Mouse (Mus musculus): ENCODE results near the gene Sdk1. TPM values are rescaled to one million over a fixed set of nuclear protein-coding genes. Genes with fewer than 3 reads are reported as not detected.

Gene Sdk1
- total RNA-seq, 2 experiments from 2014 or later: 3.0 to 3.3 TPM

DNA sequence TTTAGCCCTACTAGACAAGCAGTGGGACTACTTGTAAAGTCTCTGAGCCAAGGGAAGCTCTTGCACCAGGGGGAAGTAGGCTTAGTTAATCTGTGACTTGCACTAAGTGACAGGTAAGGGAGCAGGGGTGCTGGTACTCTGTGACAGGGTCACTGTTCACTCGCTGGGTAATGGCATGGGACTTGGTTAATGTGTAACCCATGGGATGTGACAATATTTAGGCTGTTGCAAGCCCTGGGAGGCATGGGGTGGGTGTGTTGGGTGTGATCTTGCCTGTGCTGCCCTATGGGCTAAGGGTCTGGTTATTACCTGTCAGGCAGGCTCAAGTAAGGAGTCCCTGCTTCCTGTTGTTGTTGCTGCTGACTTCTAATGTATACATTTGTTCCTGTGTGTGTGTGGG lies 616.5 kb downstream of the Sdk1 start:
- intact Hi-C loops (cut with DNase I): no loop called here
- DNase-seq: no peak

DNA sequence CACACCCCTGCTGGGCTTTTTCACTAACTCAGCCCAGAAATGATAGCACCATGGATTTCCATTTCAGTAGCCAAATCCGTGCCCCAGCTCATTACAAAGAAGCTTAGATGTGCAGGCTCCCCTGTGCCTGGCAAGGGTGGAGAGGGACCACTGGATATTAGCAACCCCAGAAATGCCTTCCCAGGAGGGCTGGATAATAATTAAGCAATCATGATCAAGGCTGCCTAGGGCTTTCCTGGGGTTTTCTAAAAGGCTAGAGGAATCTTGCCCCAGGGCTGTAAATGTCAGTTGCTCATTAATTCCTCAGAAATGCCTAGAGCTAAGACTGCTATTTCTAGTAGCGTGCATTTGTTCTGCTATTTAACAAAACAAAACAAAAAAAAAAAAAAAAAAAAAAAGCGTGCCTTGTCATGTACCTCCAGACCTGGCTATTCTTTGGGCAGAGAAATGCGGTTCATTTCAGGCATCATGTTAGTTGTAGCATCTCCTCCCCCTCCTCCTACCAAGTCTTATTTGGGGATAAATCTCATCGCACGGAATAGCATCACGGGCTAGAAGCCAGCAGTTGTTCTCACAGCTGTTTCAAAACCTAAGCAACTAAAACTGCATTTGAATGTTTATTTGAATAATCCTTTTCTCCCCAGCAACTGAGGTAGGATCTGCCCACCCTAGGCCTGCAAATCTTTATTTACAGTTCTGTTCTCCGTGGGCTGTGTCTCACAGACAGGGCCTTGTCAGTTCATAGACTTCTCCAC lies 617.3 kb downstream of the Sdk1 start:
- no peak for DNase-seq
- intact Hi-C loops (cut with DNase I): no loop called here

DNA sequence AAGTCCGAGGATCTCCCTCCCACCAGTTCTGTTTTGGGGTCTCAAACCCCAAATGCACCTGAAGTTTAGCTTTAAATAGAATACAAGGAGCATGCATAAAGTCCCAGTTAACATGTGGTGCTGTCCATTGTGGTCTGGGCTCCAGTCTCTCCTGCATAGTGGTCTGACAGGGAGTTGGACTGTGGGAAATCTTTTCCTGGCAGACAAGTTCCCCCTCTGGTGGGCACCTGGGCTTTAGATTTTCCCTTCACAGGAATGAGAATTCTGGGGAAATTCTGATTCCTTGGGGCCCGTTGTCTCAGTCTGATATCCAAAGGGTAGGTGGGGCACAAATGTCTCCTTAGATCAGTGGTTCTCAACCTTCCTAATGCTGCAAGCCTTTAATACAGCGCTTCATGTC lies 624.8 kb downstream of the Sdk1 start:
- DNase-seq: no peak
- intact Hi-C loops (cut with DNase I): no loop called here

DNA sequence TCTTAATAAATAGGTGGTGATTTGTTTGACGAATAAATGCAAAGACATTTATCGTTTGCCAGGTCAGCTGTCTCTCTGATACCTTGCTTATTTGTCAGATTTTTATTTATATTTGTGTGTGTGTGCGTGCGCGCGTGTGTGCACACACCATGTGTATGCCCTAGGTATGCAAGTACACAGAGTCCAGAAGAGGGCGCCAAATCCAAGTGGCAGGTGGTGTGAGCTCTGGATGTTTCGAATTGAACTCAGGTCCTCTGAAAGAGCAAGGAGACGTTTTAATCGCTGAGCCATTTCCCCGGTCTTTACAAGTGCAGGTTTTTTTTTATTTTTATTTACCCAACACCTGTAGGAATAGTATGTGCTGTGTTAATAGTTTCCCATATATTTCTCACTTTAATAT lies 632.5 kb downstream of the Sdk1 start:
- DNase-seq: no peak
- intact Hi-C loops (cut with DNase I): no loop called here

DNA sequence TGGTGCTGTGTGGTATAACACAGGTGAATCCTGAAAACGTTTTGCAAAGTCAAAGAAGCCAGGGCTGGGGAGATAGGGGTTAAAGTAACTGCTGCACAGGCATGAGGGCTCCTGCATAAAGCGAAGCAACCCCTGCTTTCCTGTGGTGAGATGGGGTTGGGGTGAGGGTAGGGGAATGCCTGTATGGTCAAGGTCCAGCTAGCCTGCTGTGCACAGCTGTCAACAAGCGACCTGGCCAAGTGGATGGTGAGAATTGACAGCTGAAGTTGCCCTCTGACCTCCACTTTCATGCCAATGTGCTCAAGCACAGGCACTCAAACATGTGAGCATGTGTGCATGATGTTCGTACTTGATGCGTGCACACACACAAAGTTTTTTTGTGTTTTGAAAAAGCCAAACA lies 639.4 kb downstream of the Sdk1 start:
- DNase-seq: no peak
- intact Hi-C loops (cut with DNase I): no loop called here

DNA sequence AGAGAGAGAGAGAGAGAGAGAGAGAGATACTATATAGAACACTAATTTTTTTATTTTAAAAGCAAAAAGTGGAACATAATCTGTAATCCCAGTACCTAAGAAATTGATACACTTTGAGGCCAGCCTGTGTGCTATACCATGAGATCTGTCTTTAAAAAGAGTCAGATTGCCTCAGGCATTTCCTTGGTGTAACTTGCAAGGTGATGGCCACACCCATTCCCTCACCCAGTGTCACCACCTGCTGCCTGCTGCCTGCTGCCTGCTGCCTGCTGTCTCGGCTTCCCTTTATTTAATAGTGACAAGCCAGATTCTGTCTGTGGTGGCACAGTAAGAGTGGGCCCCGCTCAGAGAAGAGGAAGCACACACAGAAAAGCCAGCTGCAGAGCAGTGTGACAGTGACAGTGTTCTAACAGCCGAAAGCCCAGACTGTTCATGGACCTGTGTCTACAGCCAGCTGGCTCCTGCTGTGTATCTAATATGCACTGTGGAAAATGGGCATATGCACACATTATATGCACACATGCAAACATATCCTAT lies 642.9 kb downstream of the Sdk1 start:
- no peak for DNase-seq
- intact Hi-C loops (cut with DNase I): no loop called here

DNA sequence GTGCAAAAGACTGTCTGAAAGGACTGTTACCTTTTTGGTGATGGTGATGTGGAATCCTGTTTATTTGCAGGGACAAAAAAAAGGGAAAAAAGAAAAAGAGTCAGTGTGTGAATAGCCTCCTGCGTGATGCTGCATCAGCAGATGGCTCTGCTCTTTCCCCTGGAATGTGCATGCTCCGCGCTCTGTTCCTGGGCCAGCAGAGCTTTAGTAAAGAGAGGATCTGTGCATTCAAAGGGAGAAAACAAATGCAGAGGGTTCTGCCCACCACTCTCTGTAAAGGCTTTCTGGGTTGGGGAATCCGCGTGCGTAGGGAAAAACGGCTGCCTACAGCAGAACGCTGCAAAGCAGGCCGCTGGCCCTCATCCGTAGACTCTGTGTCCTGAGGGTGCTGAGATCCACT lies 644.7 kb downstream of the Sdk1 start:
- no peak for DNase-seq
- intact Hi-C loops (cut with DNase I): no loop called here

DNA sequence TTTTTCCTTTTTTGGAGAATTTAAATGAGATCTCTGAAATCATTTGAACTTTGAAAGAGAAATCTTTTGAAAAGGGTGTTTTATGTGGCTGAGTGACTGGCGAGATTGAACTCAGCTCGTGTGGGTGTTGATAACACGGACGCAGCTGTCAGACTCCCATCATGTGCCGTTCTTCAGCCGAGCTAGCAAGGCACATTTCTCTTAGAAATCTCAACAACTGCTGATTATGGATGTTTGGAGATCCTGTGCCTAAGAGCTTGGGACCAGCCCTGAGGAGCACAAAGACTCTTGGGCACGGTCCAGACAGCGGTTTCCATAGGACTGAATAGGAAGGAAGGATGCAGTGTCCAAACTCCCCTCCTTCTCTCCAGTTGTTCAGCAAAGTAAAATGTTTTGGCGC lies 648.5 kb downstream of the Sdk1 start:
- DNase-seq: no peak
- intact Hi-C loops (cut with DNase I): no loop called here

DNA sequence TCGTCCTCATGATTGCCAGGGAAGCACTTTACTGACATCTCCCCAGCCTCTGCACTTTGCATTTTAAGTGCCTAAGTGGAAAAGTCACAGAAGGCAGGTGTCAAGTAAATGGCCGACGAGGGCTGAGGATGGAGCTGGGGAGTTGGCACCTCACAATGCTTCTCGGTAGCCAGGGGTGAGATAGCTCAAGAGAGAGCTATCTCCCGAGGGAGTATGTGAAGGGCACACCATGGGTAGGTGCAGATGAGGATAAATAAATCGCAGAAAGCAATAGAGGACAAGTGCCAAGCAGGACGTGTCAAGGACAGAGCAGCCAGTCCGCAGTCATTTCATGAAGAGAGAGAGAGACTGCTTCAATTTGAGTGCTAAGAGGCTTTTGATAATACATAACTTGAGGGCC lies 655.1 kb downstream of the Sdk1 start:
- DNase-seq: no peak
- intact Hi-C loops (cut with DNase I): no loop called here

DNA sequence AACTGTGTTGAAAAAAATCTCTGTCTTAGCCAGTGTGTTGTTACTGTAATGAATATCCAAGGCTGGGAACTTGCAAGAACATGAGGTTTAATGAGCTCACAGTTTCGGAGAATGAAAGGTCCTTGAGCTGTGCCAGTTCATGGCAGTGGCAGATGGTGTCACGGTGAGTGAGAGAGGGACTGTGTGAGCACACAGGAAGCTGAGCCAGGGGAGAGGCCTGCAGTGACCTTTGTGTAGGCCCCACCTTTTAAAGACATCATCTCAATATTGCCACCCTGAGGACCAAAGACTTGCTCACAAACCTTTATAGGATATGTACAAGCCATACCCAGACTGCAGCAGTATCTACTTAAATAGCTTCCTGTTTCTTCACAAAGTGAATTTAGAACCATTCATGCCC lies 656.2 kb downstream of the Sdk1 start:
- intact Hi-C loops (cut with DNase I): no loop called here
- no peak for DNase-seq

DNA sequence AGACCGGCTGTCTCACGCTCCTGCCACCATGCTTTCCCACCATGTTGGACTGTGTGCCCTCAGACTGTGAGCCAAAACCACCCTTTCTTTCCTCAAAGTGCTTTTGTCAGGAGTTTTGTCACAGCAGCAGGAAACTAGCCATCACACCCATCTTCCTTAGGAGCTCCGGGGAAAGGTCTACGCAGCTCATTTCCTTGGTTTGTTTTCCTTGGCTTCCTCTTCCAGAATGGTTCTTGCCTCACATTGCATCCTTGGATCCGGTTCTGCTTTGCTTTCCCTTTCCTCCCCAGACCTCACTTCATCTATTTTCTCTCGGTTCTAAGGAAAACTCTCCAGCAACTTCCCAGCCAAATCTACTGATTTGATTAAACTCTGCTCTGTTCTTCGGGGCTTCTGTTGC lies 658.5 kb downstream of the Sdk1 start:
- no peak for DNase-seq
- intact Hi-C loops (cut with DNase I): no loop called here

DNA sequence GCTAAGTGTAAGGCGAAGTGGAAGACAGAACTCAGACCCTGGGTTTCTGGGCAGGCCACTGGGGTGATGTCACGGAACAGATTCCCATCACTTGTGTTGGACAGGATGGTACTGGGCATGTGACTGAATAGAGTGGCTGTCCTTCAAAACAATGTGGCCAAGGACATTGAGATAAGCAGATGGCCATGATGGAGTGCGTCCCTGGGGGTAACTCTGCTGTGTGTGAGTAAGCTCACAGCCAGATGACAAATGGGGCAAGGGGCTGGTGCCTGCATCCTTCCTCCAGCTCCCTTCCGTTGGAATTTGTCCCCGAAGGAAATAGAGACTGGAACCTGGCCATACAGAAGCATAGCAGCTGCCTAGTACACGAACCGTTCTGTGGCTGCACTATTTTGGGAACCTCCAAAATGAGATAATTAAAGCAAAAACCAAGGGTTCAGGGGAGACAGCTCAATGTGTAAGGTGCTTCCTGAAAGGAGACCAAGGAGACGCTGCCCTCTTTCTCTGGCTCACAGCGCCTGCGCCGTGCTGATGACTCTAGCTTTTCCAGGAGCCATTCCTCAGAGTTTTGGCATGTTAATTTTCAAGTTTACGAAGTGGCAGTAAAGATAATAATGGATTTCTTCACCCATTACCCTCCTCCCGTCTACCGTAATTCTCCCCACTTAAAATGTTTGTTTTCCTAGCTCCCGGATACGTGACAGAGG lies 661.4 kb downstream of the Sdk1 start:
- DNase-seq: peak; percentile 9 to 30

DNA sequence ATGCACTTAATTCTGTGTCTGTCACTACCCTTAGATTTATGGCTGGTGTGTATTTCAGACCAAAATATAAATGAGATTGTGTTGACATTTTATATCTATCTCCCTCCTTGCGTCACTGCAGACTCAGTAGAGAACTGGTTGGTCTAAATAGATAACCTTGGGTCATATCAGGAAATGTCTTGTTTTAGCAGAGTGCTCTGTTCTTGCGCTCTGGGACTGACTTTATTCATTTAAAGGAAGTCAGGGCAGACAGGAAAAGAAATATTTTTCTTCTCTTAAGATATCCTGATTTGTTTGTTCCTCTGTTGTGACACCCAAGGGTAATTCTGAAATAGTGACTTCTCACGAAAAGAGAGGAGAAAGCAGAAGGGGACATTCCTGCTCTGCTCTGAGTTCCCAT lies 669.2 kb downstream of the Sdk1 start:
- intact Hi-C loops (cut with DNase I): no loop called here
- DNase-seq: no peak

More for the DNA sequence above, 661.4 kb downstream of the Sdk1 start:
- intact Hi-C loops (cut with DNase I): no loop called here

DNA sequence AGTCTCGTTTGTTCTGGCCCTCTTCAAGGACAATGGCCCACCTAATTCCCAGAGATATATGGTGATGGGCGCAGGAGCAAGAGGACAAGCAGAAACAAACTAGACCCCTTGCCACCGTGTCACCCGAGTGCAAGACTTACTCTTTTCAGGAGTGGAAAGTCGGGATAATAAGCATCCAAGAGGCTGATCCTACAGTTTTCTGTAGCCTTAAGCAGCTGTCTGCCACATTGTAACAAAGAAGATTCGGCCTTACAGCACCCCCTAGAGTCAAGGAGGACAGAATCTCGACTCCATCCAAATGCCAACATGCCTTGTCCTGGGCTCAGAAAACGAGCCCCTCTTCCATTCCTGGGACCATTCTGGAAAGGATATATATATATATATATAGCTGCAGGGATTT lies 669.6 kb downstream of the Sdk1 start:
- DNase-seq: no peak
- intact Hi-C loops (cut with DNase I): no loop called here

DNA sequence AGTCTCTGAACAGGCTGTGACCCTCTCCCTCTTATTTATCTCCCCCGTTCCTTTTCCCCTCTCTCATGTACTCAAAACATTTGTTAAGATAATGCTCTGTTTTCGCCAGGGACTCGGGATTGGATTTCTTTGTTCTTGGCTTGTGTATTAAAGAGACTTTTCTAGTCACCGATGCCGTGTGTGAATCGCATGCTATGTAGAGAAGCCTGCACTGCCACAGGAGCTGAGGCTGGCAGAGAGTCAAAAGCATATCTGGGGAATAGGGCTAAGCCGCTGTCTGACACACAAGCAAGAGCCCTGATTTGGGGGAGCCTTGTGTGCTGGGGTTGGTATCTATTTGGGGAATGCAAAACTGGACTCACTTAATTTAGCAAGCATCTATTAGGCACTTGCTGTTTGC lies 671.6 kb downstream of the Sdk1 start:
- DNase-seq: no peak
- intact Hi-C loops (cut with DNase I): no loop called here

DNA sequence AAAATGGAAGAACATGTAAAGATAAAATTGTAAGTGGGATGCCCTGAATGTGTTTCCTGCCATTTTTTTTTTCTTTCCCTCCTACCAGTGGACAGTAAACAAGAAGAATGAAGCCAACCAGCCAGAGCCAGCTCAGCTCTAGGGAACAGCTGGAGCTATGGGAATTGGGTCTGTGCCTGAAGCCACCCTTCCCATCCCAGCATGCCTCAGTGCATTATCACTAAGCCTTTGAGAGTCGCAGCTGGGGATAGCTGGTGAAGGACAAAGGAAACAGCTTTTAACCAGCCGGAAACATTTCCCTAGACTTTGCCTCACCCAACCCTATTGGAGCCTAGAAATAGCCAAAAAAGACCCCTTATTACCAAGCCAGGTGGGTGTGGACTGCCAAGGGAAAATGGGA lies 675.7 kb downstream of the Sdk1 start:
- intact Hi-C loops (cut with DNase I): no loop called here
- DNase-seq: peak; percentile 29 to 55

DNA sequence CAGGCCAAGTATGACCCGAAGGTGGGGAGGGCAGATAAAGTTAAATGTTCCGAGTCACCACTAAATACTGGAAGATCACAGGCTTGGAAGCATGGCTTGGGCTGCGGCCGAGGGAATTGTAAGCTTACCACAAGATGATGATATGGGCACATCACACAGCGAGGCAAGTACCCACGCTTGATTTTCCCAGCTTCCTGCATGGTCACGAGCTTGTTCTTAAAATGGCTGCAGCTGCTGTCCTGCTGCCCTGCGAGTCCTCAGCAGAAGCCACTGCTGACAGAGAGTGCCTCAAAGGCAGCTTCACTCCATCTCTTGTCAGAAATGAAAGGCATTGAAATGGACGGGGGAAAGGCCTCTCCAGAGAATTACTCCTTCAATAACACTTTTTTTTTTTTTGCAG lies 697.7 kb downstream of the Sdk1 start:
- intact Hi-C loops (cut with DNase I): no loop called here
- no peak for DNase-seq

DNA sequence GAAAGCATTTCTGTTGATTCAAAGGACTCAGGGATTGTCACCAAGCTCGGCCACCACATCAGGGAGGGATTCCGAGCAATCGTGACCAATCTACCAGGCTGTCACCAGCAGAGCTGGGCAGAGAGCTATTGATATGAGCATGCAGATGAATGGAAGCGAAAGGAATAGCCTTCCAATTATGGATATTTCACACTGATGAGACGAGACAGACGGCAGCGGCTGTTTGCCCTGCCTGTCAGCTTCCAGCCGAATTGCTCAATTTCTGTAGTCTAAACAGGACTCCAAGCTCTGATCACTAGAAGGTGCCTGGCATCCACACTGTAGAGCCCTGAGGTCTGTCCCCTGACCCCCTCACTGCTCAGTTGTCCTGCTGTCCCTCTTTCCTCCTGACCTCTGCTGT lies 699.3 kb downstream of the Sdk1 start:
- intact Hi-C loops (cut with DNase I): no loop called here
- no peak for DNase-seq

DNA sequence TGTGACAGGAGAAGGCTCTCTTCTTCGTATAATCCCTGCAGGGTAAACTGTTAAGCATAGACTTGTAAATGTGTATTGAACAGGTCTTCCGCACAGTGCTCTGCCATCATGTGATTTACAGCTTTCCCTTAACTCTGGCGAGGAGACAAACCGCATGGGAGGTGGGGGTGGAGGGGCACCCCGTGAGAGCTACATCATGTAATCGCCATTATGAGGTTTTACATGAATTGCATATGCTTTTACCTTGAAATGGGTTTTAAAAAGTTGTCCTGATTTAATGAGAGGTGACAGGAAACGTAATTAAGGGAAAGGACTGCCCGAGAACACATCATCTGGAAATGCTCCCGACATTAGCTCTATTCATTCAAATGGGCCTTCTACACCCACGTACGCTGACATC lies 709.5 kb downstream of the Sdk1 start:
- no peak for DNase-seq
- intact Hi-C loops (cut with DNase I): no loop called here

DNA sequence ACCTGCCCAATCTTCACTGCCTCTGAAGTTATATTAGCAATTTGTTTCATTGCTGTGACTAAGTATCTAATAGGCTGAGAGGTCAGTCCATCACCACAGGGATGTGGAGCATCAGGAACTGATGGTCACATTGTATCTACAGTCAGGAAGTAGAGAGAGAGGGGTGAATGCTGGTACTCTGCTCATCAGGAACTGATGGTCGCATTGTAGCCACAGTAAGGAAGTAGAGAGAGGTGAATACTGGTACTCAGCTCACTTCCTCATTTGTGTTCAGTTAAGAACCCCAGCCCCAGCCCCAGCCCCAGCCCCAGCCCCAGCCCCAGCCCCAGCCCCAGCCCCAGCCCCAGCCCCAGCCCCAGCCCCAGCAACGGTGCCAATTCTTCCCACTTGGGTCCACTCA lies 711.0 kb downstream of the Sdk1 start:
- intact Hi-C loops (cut with DNase I): no loop called here
- DNase-seq: no peak

DNA sequence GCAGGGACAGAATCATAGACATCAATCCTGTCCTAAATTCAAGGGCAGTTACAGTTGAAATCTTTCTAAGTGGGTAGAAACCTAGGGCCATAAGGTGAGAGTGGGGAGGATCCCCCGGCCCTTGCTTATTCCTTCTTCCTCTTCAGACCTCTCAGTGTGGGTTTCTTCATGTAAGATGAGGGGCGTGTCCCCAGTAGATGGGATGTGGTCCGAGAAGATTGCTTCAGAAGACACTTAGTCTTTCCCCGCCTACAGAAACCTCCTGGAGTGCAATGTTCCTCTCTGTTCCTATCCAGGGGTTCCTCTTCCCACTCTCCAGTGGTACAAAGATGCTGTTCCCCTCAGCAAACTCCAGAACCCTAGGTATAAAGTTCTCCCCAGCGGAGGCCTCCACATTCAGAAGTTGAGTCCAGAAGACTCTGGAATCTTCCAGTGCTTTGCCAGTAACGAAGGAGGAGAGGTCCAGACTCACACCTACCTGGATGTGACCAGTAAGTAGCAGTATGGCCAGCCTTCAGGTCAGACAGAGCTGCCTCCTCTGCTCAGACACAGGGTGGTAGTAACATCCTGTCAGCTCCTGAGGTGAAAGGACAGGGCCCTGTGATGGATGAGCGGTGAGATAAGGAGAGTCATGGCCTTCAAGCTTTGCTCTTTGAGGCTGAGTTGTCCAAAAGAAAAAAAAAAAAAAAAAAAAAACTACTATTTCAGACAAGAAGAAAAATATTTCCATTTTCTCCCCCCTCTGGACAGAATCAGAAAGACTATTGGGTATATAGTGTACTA lies 711.6 kb downstream of the Sdk1 start:
- intact Hi-C loops (cut with DNase I): no loop called here
- DNase-seq: no peak
